Mouse (Mus musculus): ENCODE data around the gene Hnrnpab. TPM values are rescaled to one million over a fixed set of nuclear protein-coding genes. Genes with fewer than 3 reads are reported as not detected.

Gene Hnrnpab
- total and polyA plus RNA-seq, 3 experiments, result 184 to 1,104 (median 894) TPM

DNA sequence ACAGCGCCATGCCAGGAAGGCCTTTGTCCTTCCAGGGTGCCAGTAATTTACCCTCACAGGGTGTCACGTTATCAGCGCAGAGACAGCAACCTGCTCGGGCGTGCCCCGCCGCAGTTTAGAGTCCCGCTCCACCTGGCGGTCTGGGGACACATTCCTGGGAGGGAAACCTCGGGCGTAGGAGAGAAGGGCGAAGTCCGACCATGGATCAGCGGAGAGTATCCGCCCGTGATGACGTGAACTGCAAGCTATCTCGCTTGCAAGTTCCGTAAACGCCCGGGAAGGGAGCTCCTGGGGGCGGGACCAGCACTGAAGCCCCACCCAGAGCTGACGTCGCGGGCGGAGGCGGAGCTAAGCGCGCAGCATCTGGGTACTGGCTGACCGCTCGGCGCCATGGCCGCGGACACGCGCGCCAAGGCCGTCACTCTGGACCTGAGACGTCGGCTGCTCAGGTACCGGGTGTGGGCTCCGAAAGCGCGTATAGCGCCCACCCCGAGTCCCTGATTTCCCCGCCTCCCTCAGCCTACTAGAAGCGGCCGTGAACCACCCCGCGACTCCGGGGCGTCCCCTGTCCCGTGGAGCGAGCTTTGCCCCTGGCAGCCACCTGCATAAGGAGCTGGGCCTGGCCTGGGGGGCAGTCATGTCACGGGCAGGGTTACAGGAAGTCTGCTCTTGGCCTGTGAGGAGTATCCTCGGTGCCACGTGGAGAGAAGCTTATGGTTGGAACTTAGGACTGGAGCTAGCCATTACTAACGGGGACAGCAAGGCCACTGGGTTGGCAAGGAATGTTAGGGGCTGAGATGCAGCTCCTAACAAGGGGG lies 22.0 kb downstream of the Hnrnpab start, which contains the start of gene Phykpl (continued):
- TF ChIP-seq GATA1 (IDR thresholded peaks at IDR 0.05; ENCODE audit: low read depth, low read length), result no peak
- TF ChIP-seq MAFK (IDR thresholded peaks at IDR 0.05; ENCODE audit: borderline replicate concordance, low read depth, low read length), result no peak
- TF ChIP-seq ELF1 (IDR thresholded peaks at IDR 0.05; ENCODE audit: low read depth, low read length), result 0 out of 2 replicates have a peak, but pooled peaks have one; percentile 1
- no peak for TF ChIP-seq GABPA (IDR thresholded peaks at IDR 0.05; ENCODE audit: low read depth, low read length)
- TF ChIP-seq HCFC1 (IDR thresholded peaks at IDR 0.05; ENCODE audit: low read depth, low read length), result peak; percentile 69; the same call in 1 of the 2 replicates
- TF ChIP-seq MAZ (IDR thresholded peaks at IDR 0.05; ENCODE audit: low read depth, low read length), result peak; percentile 35; the same call in 1 of the 2 replicates
- TF ChIP-seq E2F4 (IDR thresholded peaks at IDR 0.05; ENCODE audit: borderline replicate concordance, low read depth, low read length), result peak; percentile 71; the same call in 1 of the 2 replicates
- TF ChIP-seq RAD21 (IDR thresholded peaks at IDR 0.05; ENCODE audit: low read depth, low read length), result no peak
- TF ChIP-seq TCF12 (IDR thresholded peaks at IDR 0.05; ENCODE audit: low read depth, low read length), result peak; percentile 66
- no peak for TF ChIP-seq BHLHE40 (IDR thresholded peaks at IDR 0.05; ENCODE audit: borderline replicate concordance, low read depth, low read length)
- 0 out of 2 replicates have a peak, but pooled peaks have one; percentile 42 for TF ChIP-seq NRF1 (IDR thresholded peaks at IDR 0.05; ENCODE audit: insufficient read depth, low read depth, low read length, poor library complexity, severe bottlenecking)
- TF ChIP-seq POLR2AphosphoS5 (IDR thresholded peaks at IDR 0.05; ENCODE audit: borderline replicate concordance, low read depth, low read length), result peak; percentile 81
- 0 out of 2 replicates have a peak, but pooled peaks have one; percentile 29 for TF ChIP-seq CHD1 (IDR thresholded peaks at IDR 0.05; ENCODE audit: low read depth, low read length)
- no peak for TF ChIP-seq RCOR1 (IDR thresholded peaks at IDR 0.05; ENCODE audit: low read depth, low read length)
- no peak for TF ChIP-seq ZNF384 (IDR thresholded peaks at IDR 0.05; ENCODE audit: low read depth, low read length)

DNA sequence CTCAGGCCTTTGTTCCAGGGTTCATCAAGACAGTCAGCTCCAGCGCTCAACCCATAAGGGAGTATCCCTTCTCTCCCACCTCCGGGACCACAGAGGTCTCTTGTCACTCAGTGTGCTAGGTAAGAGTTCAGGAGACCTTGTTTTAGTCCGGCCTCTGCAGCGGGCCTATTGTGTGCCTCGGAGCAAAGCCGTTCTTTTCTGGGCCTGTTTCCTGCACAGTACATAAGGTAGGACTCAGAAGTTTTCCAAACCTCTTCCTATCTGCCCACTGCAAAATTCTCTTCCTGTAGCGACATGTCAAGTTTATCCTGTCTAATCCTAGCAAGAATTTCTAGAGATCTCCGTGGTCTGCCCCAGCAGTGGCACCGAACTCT lies 22.6 kb downstream of the Hnrnpab start:
- Histone ChIP-seq H3K4me1 (ENCODE audit: control insufficient read depth in 1 of 2, insufficient read depth in 2 of 2, low read length in 2 of 2) (peaks cover 0 to 3% of the 10 kb centered on the region in 2 experiments; a peak in 2 of 4 replicates), H3K27ac (ENCODE audit: control insufficient read depth, low read depth, low read length) (peak overlapping the region; percentile 83), H3K9ac (ENCODE audit: control insufficient read depth, low read depth, low read length, poor library complexity, severe bottlenecking) (peak overlapping the region; percentile 89), H3K79me2 (ENCODE audit: control insufficient read depth, insufficient read depth, low read length, poor library complexity) (peaks cover 21% of the 10 kb centered on the region), H3K9me3 (replicated peaks; ENCODE audit: insufficient read depth, low read length) (no peaks in the 10 kb centered on the region), H3K27me3 (ENCODE audit: control insufficient read depth in 1 of 2, insufficient read depth in 2 of 2, low read length in 2 of 2) (no peaks in the 10 kb centered on the region), H3K36me3 (ENCODE audit: control insufficient read depth in 1 of 2, insufficient read depth in 2 of 2, low read length in 2 of 2) (peaks cover 6 to 10% of the 10 kb centered on the region in 2 experiments), H3K4me3 (ENCODE audit: control insufficient read depth in 1 of 2, insufficient read depth in 1 of 2, low read depth in 2 of 2, low read length in 2 of 2) (peak overlapping the region; percentile 68 to 81)
- TF ChIP-seq BHLHE40 (IDR thresholded peaks at IDR 0.05; ENCODE audit: borderline replicate concordance, low read depth, low read length), result no peak
- no peak for TF ChIP-seq KAT2A (conservative IDR thresholded peaks at IDR 0.05; ENCODE audit: low read depth, low read length)
- no peak for TF ChIP-seq MYC (IDR thresholded peaks at IDR 0.05; ENCODE audit: low read depth, low read length)
- no peak for TF ChIP-seq POLR2AphosphoS5 (IDR thresholded peaks at IDR 0.05; ENCODE audit: borderline replicate concordance, low read depth, low read length)
- TF ChIP-seq ZKSCAN1 (IDR thresholded peaks at IDR 0.05; ENCODE audit: low read depth, low read length), result 0 out of 2 replicates have a peak, but pooled peaks have one; percentile 52
- no peak for TF ChIP-seq MAFK (IDR thresholded peaks at IDR 0.05; ENCODE audit: borderline replicate concordance, low read depth, low read length)
- no peak for TF ChIP-seq CHD2 (IDR thresholded peaks at IDR 0.05; ENCODE audit: low read length)
- TF ChIP-seq CTCF (IDR thresholded peaks at IDR 0.05 in 2 of 3, conservative IDR thresholded peaks at IDR 0.05 in 1 of 3; ENCODE audit: control insufficient read depth in 1 of 3, insufficient read depth in 1 of 3, low read depth in 2 of 3, low read length in 3 of 3, poor library complexity in 1 of 3, severe bottlenecking in 1 of 3), result no peak; a peak in 1 of 6 replicates
- no peak for TF ChIP-seq SMC3 (IDR thresholded peaks at IDR 0.05; ENCODE audit: low read depth, low read length)
- TF ChIP-seq JUND (IDR thresholded peaks at IDR 0.05; ENCODE audit: low read depth, low read length), result no peak
- no peak for TF ChIP-seq UBTF (IDR thresholded peaks at IDR 0.05; ENCODE audit: borderline replicate concordance, insufficient read depth, low read depth, low read length)
- no peak for TF ChIP-seq NRF1 (IDR thresholded peaks at IDR 0.05; ENCODE audit: insufficient read depth, low read depth, low read length, poor library complexity, severe bottlenecking)
- TF ChIP-seq RAD21 (IDR thresholded peaks at IDR 0.05; ENCODE audit: low read depth, low read length), result no peak
- no peak for TF ChIP-seq MEF2A (IDR thresholded peaks at IDR 0.05; ENCODE audit: extremely low read depth, insufficient replicate concordance, low read depth, low read length, poor library complexity, severe bottlenecking)
- TF ChIP-seq POLR2A (IDR thresholded peaks at IDR 0.05; ENCODE audit: control insufficient read depth in 1 of 2, insufficient read depth in 1 of 2, low read depth in 1 of 2, low read length in 2 of 2, poor library complexity in 1 of 2), result no peak; a peak in 1 of 4 replicates
- no peak for TF ChIP-seq GABPA (IDR thresholded peaks at IDR 0.05; ENCODE audit: low read depth, low read length)
- no peak for TF ChIP-seq ZMIZ1 (IDR thresholded peaks at IDR 0.05; ENCODE audit: low read depth, low read length)
- TF ChIP-seq ELF1 (IDR thresholded peaks at IDR 0.05; ENCODE audit: low read depth, low read length), result 0 out of 2 replicates have a peak, but pooled peaks have one; percentile 2
- no peak for DNase-seq (ENCODE audit: low read depth, low spot score)

Data from MEL (cell line).